Mouse (Mus musculus) olfactory bulb, adult 2 months (tissue): Measurements from ENCODE around the gene Zfy1.
"Not testable (repeated sequence)": the region's sequence is repeated elsewhere in the genome, so short reads cannot be mapped to it uniquely, and the experiment has no call there.

Experiments used
- CTCF ChIP-seq: fragments of 200-500 bp; IDR thresholded peaks from 2 replicates; pipeline ENCODE4 v1.5.1; 2012; ENCODE audit warnings: low read depth, mild to moderate bottlenecking, low read length, moderate library complexity; ENCODE audit not compliant: insufficient read depth
- POLR2A ChIP-seq: fragments of 200-500 bp; IDR thresholded peaks from 2 replicates; pipeline ENCODE4 v1.6.1; 2012; ENCODE audit warnings: mild to moderate bottlenecking, low read depth, low read length, moderate library complexity; ENCODE audit not compliant: insufficient read depth

DNA sequence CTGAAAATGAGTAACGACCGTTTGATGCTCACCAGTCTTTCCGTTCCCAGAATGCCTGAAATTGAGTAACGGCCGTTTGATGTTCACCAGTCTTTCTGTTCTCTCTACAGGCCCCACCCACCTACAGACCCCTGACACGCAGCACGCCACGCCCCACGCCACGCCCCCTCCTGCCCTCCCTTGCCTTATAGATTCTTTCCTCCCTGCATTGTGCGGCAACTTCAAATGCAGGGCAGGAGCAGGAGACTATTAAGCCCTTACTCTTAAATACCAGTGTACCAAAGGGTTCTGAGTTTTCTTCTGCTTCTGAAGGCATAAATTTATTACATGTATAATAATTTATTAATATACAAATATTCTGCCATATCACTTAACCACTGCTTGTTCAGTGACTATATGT is at the start of gene Zfy1:
- not testable (repeated sequence) for TF ChIP-seq POLR2A, CTCF
